Mouse (Mus musculus): ENCODE results near the gene Scai.
A peak's percentile ranks its signal among the peaks of the same experiment; 100 is the strongest.
"Not testable (repeated sequence)": the region's sequence is repeated elsewhere in the genome, so short reads cannot be mapped to it uniquely, and the experiment has no call there.

Scai gene

GRCm38 (mm10) chr2:39190561-39191056 lies at the start of gene Scai:
Gene Scai, minus strand, starts transcription at chr2:39190734.
- DNase-seq = peak; percentile 96

GRCm38 (mm10) chr2:39226731-39227130 lies 36.2 kb upstream of the Scai start:
- no peak for DNase-seq

- DNase-seq = peak; percentile 90
Measured at GRCm38 (mm10) chr2:39226019-39226640, 35.6 kb upstream of the Scai start, which contains the start of gene Ppp6c. Gene Ppp6c, minus strand, starts transcription at chr2:39226451.

GRCm38 (mm10) chr2:39225331-39226018 lies 34.9 kb upstream of the Scai start:
- not testable (repeated sequence) for DNase-seq

- DNase-seq = no peak
Measured at GRCm38 (mm10) chr2:39224621-39225020, 34.1 kb upstream of the Scai start.

GRCm38 (mm10) chr2:39220010-39220409 lies 29.5 kb upstream of the Scai start:
- no peak for DNase-seq

GRCm38 (mm10) chr2:39219034-39219433 lies 28.5 kb upstream of the Scai start:
- DNase-seq = no peak

- no peak for DNase-seq
Measured at GRCm38 (mm10) chr2:39217150-39217549, 26.6 kb upstream of the Scai start.

- no peak for DNase-seq
Measured at GRCm38 (mm10) chr2:39210738-39211137, 20.2 kb upstream of the Scai start.

- no peak for DNase-seq
Measured at GRCm38 (mm10) chr2:39203359-39203758, 12.8 kb upstream of the Scai start.

GRCm38 (mm10) chr2:39194809-39195208 lies 4.3 kb upstream of the Scai start:
- DNase-seq = no peak

GRCm38 (mm10) chr2:39189961-39190560 lies 473 bp downstream of the Scai start:
- DNase-seq = peak; percentile 83

GRCm38 (mm10) chr2:39185942-39186341 lies 4.6 kb downstream of the Scai start:
- peak; percentile 31 for DNase-seq

- DNase-seq = no peak
Measured at GRCm38 (mm10) chr2:39183587-39183986, 6.9 kb downstream of the Scai start.

- DNase-seq = no peak
Measured at GRCm38 (mm10) chr2:39160996-39161395, 29.5 kb downstream of the Scai start.

GRCm38 (mm10) chr2:39157916-39158315 lies 32.6 kb downstream of the Scai start:
- DNase-seq = no peak

GRCm38 (mm10) chr2:39156821-39157220 lies 33.7 kb downstream of the Scai start:
- DNase-seq = no peak

- no peak for DNase-seq
Measured at GRCm38 (mm10) chr2:39150943-39151342, 39.6 kb downstream of the Scai start.

- no peak for DNase-seq
Measured at GRCm38 (mm10) chr2:39148075-39148474, 42.5 kb downstream of the Scai start.

GRCm38 (mm10) chr2:39146469-39146868 lies 44.1 kb downstream of the Scai start:
- no peak for DNase-seq

GRCm38 (mm10) chr2:39142357-39142948 lies 48.1 kb downstream of the Scai start:
- DNase-seq = no peak

- DNase-seq = no peak
Measured at GRCm38 (mm10) chr2:39140586-39141455, 49.7 kb downstream of the Scai start.
